ENCODE assay signal across 8 mouse cellular contexts in genomic region chr15:9140252-9140680, GRCm38 (mm10). TPM values are rescaled to one million over a fixed set of nuclear protein-coding genes. Genes with fewer than 3 reads are reported as not detected.
DNase-seq lines count a peak whose midpoint lies in the region; ATAC-seq lines count a peak whose summit lies in the region.

Gene Lmbrd2, plus strand, starts transcription at chr15:9140550.

- peak; percentile 99 for ATAC-seq in heart, embryonic 14.5 days (ENCODE audit: insufficient number of reproducible peaks, insufficient read depth, low FRiP score, low read depth)
- ATAC-seq in liver, embryonic 13.5 days (ENCODE audit: low read depth): peak; percentile 98
- ATAC-seq in stomach, embryonic 16.5 days (ENCODE audit: insufficient read depth, low FRiP score): peak; percentile 99

- H3K4me2 ChIP-seq in heart, embryonic 14.5 days (ENCODE audit: low read length): peak within 1 kb of the TSS; percentile 84
- H3K4me2 ChIP-seq in liver, embryonic 13.5 days: peak within 1 kb of the TSS; percentile 86
- peak within 1 kb of the TSS; percentile 68 for H3K4me2 ChIP-seq in stomach, embryonic 16.5 days (ENCODE audit: low read depth, low read length)

- H3K27me3 ChIP-seq in heart, embryonic 14.5 days (ENCODE audit: control insufficient read depth, insufficient read depth, low read length): no peaks in the 10 kb centered on the region
- H3K27me3 ChIP-seq in liver, embryonic 13.5 days: no peaks in the 10 kb centered on the region
- no peaks in the 10 kb centered on the region for H3K27me3 ChIP-seq in stomach, embryonic 16.5 days (ENCODE audit: control insufficient read depth, insufficient read depth, low read length)

- H3K4me1 ChIP-seq in brown adipose tissue, adult 24 weeks (ENCODE audit: control insufficient read depth, insufficient read depth, insufficient read length, low read length): no peaks in the 10 kb centered on the region
- peaks cover 4 to 19% of the 10 kb centered on the region in 2 experiments for H3K4me1 ChIP-seq in heart, embryonic 14.5 days (ENCODE audit: control insufficient read depth in 2 of 2, insufficient read depth in 2 of 2, low read length in 2 of 2)
- H3K4me1 ChIP-seq in liver, embryonic 13.5 days (replicated peaks): peaks cover 43% of the 10 kb centered on the region
- H3K4me1 ChIP-seq in stomach, embryonic 16.5 days (ENCODE audit: control insufficient read depth, insufficient read depth, low read length): peaks cover 14% of the 10 kb centered on the region; the same call in 1 of the 2 replicates

- peaks cover 23% of the 10 kb centered on the region for H3K36me3 ChIP-seq in heart, embryonic 14.5 days (ENCODE audit: control insufficient read depth, insufficient read depth, low read length)
- peaks cover 36% of the 10 kb centered on the region for H3K36me3 ChIP-seq in liver, embryonic 13.5 days
- 0 out of 2 replicates have a peak, but pooled peaks cover 3% of the 10 kb centered on the region for H3K36me3 ChIP-seq in stomach, embryonic 16.5 days (ENCODE audit: control insufficient read depth, insufficient read depth, low read length)

- WGBS in heart, embryonic 14.5 days: under 1% methylated on average over 34 of the region's 34 CpGs
- WGBS in liver, embryonic 13.5 days (ENCODE audit: insufficient replicate concordance): under 1% methylated on average over 34 of the region's 34 CpGs
- WGBS in stomach, embryonic 16.5 days: under 1% methylated on average over 33 of the region's 34 CpGs

- no peaks in the 10 kb centered on the region for H3K9me3 ChIP-seq in heart, embryonic 14.5 days (ENCODE audit: control insufficient read depth, low read length)
- H3K9me3 ChIP-seq in liver, embryonic 13.5 days (replicated peaks): no peaks in the 10 kb centered on the region
- no peaks in the 10 kb centered on the region for H3K9me3 ChIP-seq in stomach, embryonic 16.5 days (replicated peaks; ENCODE audit: control insufficient read depth, low read length)

- no peak within 1 kb of the TSS for H3K27ac ChIP-seq in brown adipose tissue, adult 24 weeks (replicated peaks; ENCODE audit: low read depth, low read length)
- peak within 1 kb of the TSS; percentile 77 to 79 for H3K27ac ChIP-seq in heart, embryonic 14.5 days (replicated peaks in 1 of 2; ENCODE audit: control insufficient read depth in 1 of 2, insufficient read depth in 1 of 2, low read depth in 2 of 2, low read length in 2 of 2)
- H3K27ac ChIP-seq in liver, embryonic 13.5 days: peak within 1 kb of the TSS; percentile 80
- H3K27ac ChIP-seq in stomach, embryonic 16.5 days (ENCODE audit: low read length): peak within 1 kb of the TSS; percentile 55

- H3K9ac ChIP-seq in heart, embryonic 14.5 days (ENCODE audit: low read length): peak within 1 kb of the TSS; percentile 90
- peak within 1 kb of the TSS; percentile 93 for H3K9ac ChIP-seq in liver, embryonic 13.5 days
- peak within 1 kb of the TSS; percentile 71 for H3K9ac ChIP-seq in stomach, embryonic 16.5 days (ENCODE audit: low read length)

- DNase-seq in CD4-positive, CD25-positive, alpha-beta regulatory T cell, adult 2 months (ENCODE audit: low read depth, low spot score): peak; percentile 96
- peak; percentile 94 for DNase-seq in fibroblast of lung, adult 2 months (ENCODE audit: low read depth)
- DNase-seq in kidney, postnatal 14 days: peak; percentile 97
- peak; percentile 98 for DNase-seq in liver, embryonic 13.5 days
- DNase-seq in neural tube, embryonic 10.5 days (ENCODE audit: extremely low spot score, low spot score): peak; percentile 95

- H3K4me3 ChIP-seq in brown adipose tissue, adult 24 weeks (ENCODE audit: insufficient read depth, low read depth, low read length): peak within 1 kb of the TSS; percentile 84
- peak within 1 kb of the TSS; percentile 92 to 96 for H3K4me3 ChIP-seq in heart, embryonic 14.5 days (ENCODE audit: control insufficient read depth in 1 of 2, insufficient read depth in 1 of 2, low read depth in 1 of 2, low read length in 2 of 2)
- H3K4me3 ChIP-seq in liver, embryonic 13.5 days (replicated peaks): peak within 1 kb of the TSS; percentile 97
- H3K4me3 ChIP-seq in stomach, embryonic 16.5 days (replicated peaks; ENCODE audit: low read length): peak within 1 kb of the TSS; percentile 64

RNA-seq across cellular contexts. Expression of gene Lmbrd2, which starts in this region (rescaled TPM):
- 8.2 and 12.3 TPM in 2 replicates for polyA plus RNA-seq in brown adipose tissue, adult 24 weeks (2012; ENCODE audit: insufficient read depth, insufficient read length, missing spikeins)
- 2.9 and 3.8 TPM in 2 replicates for polyA plus RNA-seq in heart, embryonic 14.5 days (2014; fragmentation: Nextera tagmentation; extraction: Ambion mirVana)
- 2.0 and 2.2 TPM in 2 replicates for polyA plus RNA-seq in liver, embryonic 13.5 days (2015; fragmentation: Nextera tagmentation; extraction: Ambion mirVana)
- polyA plus RNA-seq in stomach, embryonic 16.5 days (2015; fragmentation: Nextera tagmentation; extraction: Ambion mirVana): 2.8 and 3.2 TPM in 2 replicates
